25 mouse cellular contexts compared by ENCODE assay signal in the genomic region with DNA sequence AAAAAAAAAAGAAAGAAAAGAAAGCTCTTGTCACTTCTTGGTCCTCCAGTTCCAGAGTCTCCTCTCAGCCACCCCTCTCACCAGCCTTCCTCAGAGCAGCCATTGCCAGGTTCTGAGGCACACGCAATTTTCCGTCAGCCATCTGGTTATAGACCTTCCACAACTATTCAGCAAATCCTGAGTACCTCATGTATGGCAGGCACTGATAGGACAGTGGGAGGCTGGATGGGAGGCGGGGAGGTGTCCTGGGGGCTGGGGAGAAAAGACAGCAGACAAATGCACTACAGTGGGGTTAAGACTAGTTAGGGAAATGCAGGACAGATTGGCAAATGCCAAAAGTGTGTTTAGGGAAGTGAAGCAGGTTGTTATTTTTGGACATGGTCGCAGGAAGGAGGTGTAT. TPM values are rescaled to one million over a fixed set of nuclear protein-coding genes. Genes with fewer than 3 reads are reported as not detected.
A peak's percentile ranks its signal among the peaks of the same experiment; 100 is the strongest.
DNase-seq lines count a peak whose midpoint lies in the region; ATAC-seq lines count a peak whose summit lies in the region.
"Had no signal": no experiment of that assay in that cellular context is flagged by ENCODE, and none has a peak within 500 bp of the region (broad histone marks: within the 10 kb centered on the region; RNA-seq: fewer than 3 reads in every experiment).

No protein-coding gene starts in this region.

- DNase-seq in liver, embryonic 11.5 days (ENCODE audit: low spot score): no peak
- no peak for DNase-seq in liver
- DNase-seq in urinary bladder, postnatal 10 days (ENCODE audit: low spot score): no peak
- DNase-seq in Muller cell, postnatal 12 days (ENCODE audit: inconsistent ontology term): no peak
- DNase-seq: adrenal gland, postnatal 10 days; adrenal gland, postnatal 36 days; cerebellum, adult 18-20 months; cerebellum, adult 9-10 months; cerebellum, postnatal 14 days; gastrocnemius, postnatal 25 days; heart, adult 2 months had no signal

- 46% methylated on average over 4 of the region's 4 CpGs for WGBS in liver, embryonic 11.5 days
- 30% methylated on average over 4 of the region's 4 CpGs for WGBS in liver, embryonic 15.5 days (ENCODE audit: insufficient replicate concordance)

- ATAC-seq in liver, embryonic 11.5 days (replicated peaks; ENCODE audit: low FRiP score): peak; percentile 54
- peak; percentile 39; the same call in 1 of the 2 replicates for ATAC-seq in common myeloid progenitor, adult 5-6 weeks (replicated peaks; ENCODE audit: low read depth, poor library complexity, severe bottlenecking)
- ATAC-seq in liver, embryonic 15.5 days (ENCODE audit: insufficient read depth): peak; percentile 20; the same call in 1 of the 2 replicates
- ATAC-seq: forebrain, embryonic 15.5 days; Patski had no signal

- H3K27me3 ChIP-seq in liver, embryonic 11.5 days (replicated peaks; ENCODE audit: control insufficient read depth, insufficient read depth, low read length): no peaks in the 10 kb centered on the region
- H3K27me3 ChIP-seq in liver, embryonic 15.5 days: no peaks in the 10 kb centered on the region
- H3K27me3 ChIP-seq: forebrain, embryonic 15.5 days; hindbrain, embryonic 15.5 days; Patski had no signal

- H3K9ac ChIP-seq in liver, embryonic 11.5 days (ENCODE audit: low read depth, low read length): no peak overlapping the region
- no peak overlapping the region for H3K9ac ChIP-seq in liver, embryonic 15.5 days
- H3K9ac ChIP-seq: embryonic facial prominence, embryonic 13.5 days; forebrain, embryonic 12.5 days; forebrain, embryonic 15.5 days; hindbrain, embryonic 12.5 days; hindbrain, embryonic 15.5 days had no signal

- H3K27ac ChIP-seq in liver, embryonic 11.5 days (ENCODE audit: low read depth, low read length): peak overlapping the region; percentile 21; the same call in 1 of the 2 replicates
- no peak overlapping the region for H3K27ac ChIP-seq in liver, embryonic 15.5 days (replicated peaks)
- H3K27ac ChIP-seq: embryonic facial prominence, embryonic 10.5 days; embryonic facial prominence, embryonic 13.5 days; forebrain, embryonic 12.5 days; forebrain, embryonic 15.5 days; heart, adult 2 months; hindbrain, embryonic 12.5 days; hindbrain, embryonic 15.5 days had no signal

- H3K4me1 ChIP-seq in liver, embryonic 11.5 days (replicated peaks; ENCODE audit: control insufficient read depth, insufficient read depth, low read length): peaks cover 46% of the 10 kb centered on the region
- H3K4me1 ChIP-seq in liver, embryonic 15.5 days (replicated peaks): peaks cover 88% of the 10 kb centered on the region

- H3K4me3 ChIP-seq in liver, embryonic 11.5 days (ENCODE audit: low read depth, low read length): no peak overlapping the region
- no peak overlapping the region for H3K4me3 ChIP-seq in liver, embryonic 15.5 days (replicated peaks)
- H3K4me3 ChIP-seq: embryonic facial prominence, embryonic 10.5 days; embryonic facial prominence, embryonic 13.5 days; erythroblast, embryonic 14.5 days; forebrain, embryonic 12.5 days; forebrain, embryonic 15.5 days; heart, adult 2 months; hindbrain, embryonic 12.5 days; hindbrain, embryonic 15.5 days had no signal

- no peaks in the 10 kb centered on the region for H3K36me3 ChIP-seq in liver, embryonic 11.5 days (ENCODE audit: control insufficient read depth, insufficient read depth, low read length)
- H3K36me3 ChIP-seq in liver, embryonic 15.5 days (replicated peaks): no peaks in the 10 kb centered on the region
- H3K36me3 ChIP-seq: embryonic facial prominence, embryonic 10.5 days; embryonic facial prominence, embryonic 13.5 days; forebrain, embryonic 12.5 days; forebrain, embryonic 15.5 days; hindbrain, embryonic 12.5 days; hindbrain, embryonic 15.5 days had no signal

- no peak overlapping the region for H3K4me2 ChIP-seq in liver, embryonic 11.5 days
- no peak overlapping the region for H3K4me2 ChIP-seq in liver, embryonic 15.5 days
- H3K4me2 ChIP-seq: embryonic facial prominence, embryonic 13.5 days; forebrain, embryonic 12.5 days; forebrain, embryonic 15.5 days; heart, embryonic 11.5 days; hindbrain, embryonic 12.5 days; hindbrain, embryonic 15.5 days had no signal

- H3K9me3 ChIP-seq in liver, embryonic 11.5 days (ENCODE audit: control insufficient read depth, low read length): no peaks in the 10 kb centered on the region
- no peaks in the 10 kb centered on the region for H3K9me3 ChIP-seq in liver, embryonic 15.5 days (replicated peaks)
- H3K9me3 ChIP-seq: embryonic facial prominence, embryonic 10.5 days; embryonic facial prominence, embryonic 13.5 days; forebrain, embryonic 12.5 days; forebrain, embryonic 15.5 days; hindbrain, embryonic 12.5 days; hindbrain, embryonic 15.5 days had no signal

RNA-seq across cellular contexts. Expression of a gene that starts 25.2 kb away (rescaled TPM):
- polyA plus RNA-seq in liver, embryonic 11.5 days (2014; fragmentation: Nextera tagmentation; extraction: Ambion mirVana): 233 and 240 TPM in 2 replicates
- 68.7 and 71.2 TPM in 2 replicates for total RNA-seq in common myeloid progenitor, adult 5-6 weeks (2017)
- 177 and 195 TPM in 2 replicates for polyA plus RNA-seq in liver, embryonic 15.5 days (2015; fragmentation: Nextera tagmentation; extraction: Ambion mirVana)

RNA-seq across cellular contexts. Expression of a gene that starts 48.2 kb away (rescaled TPM):
- 7.7 and 9.3 TPM in 2 replicates for polyA plus RNA-seq in liver, embryonic 11.5 days (2014; fragmentation: Nextera tagmentation; extraction: Ambion mirVana)
- 8.4 and 12.0 TPM in 2 replicates for total RNA-seq in common myeloid progenitor, adult 5-6 weeks (2017)
- 3.3 and 3.5 TPM in 2 replicates for polyA plus RNA-seq in liver, embryonic 15.5 days (2015; fragmentation: Nextera tagmentation; extraction: Ambion mirVana)
- total RNA-seq: gastrocnemius, adult 8-10 months; heart, adult 2 months had no signal
- polyA plus RNA-seq: heart, postnatal 0 days had no signal

RNA-seq across cellular contexts. Expression of a gene that starts 49.7 kb away (rescaled TPM):
- 8.2 and 10.0 TPM in 2 replicates for polyA plus RNA-seq in liver, embryonic 11.5 days (2014; fragmentation: Nextera tagmentation; extraction: Ambion mirVana)
- 0.10 and 0.27 TPM in 2 replicates for total RNA-seq in common myeloid progenitor, adult 5-6 weeks (2017)
- polyA plus RNA-seq in liver, embryonic 15.5 days (2015; fragmentation: Nextera tagmentation; extraction: Ambion mirVana): 5.0 and 5.6 TPM in 2 replicates
- total RNA-seq: hematopoietic stem cell, adult 5-6 weeks had no signal
